Mouse (Mus musculus) spleen, postnatal 4 days (tissue): Measurements from ENCODE around the gene Acads.
"Not testable (repeated sequence)": the region's sequence is repeated elsewhere in the genome, so short reads cannot be mapped to it uniquely, and the experiment has no call there.

ENCODE experiments used
- DNase-seq, 2 experiments: peaks; one replicate each; pipeline ENCODE4 v3.0.0; 2022; ENCODE audit warnings: low spot score in 2 of 2

The Acads gene

DNA sequence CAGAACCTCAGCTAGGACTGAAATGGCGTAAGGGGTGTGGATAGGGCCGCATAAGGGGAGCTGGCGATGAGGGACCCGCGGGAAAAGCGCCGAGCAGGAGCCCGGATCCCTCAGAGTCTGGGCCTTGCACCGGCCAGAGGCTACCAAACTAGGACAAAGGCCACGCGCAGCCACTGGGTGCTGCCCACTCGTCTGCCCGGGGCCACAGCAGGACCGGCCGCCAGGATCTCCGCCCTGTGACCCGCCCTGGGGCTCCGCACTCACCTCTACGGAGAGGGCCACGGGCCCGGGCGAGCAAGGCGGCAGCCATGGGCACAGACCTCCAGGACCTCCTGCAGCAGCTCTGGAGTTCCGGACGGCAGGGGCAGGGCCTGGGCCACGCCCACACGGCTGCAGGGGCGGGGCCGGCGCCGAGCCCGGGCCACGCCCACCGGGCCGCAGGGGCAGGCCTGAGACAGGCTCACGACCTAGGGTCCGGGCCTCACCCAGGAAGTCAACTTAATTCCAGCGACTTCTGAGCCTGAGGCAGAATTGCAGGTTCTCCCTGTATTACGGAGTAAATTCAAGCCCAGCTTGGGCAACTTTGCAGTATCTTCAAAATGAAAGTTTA, at the start of gene Acads:
Acads (minus strand) TSS at position 386 of the 610 bp plus-strand sequence.
- DNase-seq: peak; percentile 89 to 93

DNA sequence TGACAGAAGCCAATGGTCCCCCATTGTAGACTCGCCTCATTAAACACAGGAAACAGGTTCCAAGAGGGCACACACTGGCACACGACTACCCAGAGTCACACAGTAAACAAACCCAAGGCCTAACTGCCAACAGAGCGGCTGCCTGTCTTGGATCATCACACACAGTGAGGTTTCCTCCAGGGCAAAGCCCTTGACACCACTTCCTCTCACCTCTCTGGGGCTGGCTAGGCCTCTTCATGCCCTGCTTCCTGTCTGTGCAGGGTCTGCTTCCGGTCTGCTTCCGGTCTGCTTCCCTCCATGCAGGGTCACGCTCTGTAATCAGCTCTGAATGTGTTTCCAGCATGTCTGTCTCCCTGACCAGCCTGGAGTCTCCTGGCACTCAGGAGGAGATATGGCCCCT, 48.2 kb upstream of the Acads start:
- peak; percentile 61 to 79 for DNase-seq

DNA sequence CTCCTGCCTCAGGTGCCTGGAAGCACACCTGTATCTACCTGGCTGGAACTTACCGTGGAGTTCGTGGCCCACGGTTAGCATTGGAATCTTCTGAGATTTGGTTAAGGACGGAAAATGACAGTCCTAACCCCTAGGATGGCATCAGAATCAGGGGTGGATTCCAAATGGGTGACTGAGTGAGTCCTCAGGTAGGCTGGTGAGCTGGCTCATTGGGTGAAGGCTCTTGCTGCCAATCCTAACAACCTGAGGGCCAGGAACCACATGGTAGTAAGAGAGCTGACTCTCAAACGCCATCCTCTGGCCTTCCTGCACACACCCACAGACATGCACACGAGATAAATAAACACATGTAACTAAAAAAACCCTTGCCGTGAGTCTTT, 47.7 kb upstream of the Acads start:
- DNase-seq: no peak

DNA sequence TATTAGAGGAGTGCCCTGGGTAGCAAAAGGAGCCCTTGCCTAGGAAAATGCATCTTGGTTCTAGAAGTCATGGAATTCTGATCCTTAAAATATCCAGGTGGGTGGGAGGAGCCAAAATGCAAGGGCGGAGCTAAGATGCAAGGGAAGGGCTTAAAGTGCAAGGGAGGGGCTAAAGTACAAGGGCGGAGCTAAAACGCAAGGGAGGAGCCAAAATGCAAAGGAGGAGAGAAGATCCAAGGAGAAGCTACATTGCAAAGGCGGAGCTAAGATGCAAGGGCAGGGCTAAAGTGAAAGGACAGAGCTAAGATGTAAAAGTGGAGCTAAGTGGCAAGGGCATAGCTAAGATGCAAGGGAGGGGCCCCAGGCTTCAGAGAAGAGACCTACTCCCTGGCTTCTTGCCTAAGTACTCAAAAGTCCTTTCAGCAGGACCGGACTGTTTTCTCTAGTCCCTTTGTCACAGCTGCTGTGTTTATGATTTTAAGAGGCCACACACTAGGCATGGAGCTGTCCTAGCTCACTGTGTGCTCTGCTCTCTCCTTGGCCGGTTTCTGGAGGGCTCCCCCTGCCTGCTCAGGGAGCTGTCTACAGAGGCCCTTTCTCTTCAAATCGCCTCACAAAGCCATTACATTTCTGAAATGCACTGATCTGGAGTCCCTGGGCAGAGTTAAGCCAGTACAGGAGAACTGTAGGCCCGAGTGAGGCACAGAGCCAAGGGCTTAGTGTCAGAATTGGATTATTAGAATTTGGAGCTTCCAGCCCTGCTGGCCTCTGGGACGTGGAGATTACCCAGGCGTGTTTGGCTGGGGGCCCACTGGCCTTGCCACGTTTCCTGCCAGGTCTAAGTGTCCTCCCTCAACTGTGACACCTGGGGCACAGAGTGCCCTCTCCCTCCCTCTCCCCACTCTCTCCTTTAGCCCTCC, 47.0 kb upstream of the Acads start:
- peak in 1 of 2 experiments; percentile 41 for DNase-seq

DNA sequence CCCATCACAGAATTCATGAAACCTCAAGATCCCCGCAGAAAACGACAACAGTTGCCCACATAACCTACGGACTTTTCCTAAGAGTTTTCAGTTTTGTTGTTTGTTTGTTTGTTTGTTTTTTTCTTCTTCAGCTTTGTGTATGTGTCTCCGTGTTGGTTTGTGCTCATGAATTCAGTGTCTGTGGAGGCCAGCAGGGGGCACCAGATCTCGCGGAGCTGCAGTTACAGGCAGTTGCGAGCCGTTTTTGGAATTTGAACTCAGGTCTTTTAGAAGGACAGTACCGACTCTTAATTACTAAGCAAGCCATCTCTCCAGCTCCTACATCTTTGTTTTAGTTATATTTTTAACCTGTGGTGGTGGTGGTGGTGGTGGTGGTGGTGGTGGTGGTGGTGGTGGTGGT, 46.2 kb upstream of the Acads start:
- no peak for DNase-seq

DNA sequence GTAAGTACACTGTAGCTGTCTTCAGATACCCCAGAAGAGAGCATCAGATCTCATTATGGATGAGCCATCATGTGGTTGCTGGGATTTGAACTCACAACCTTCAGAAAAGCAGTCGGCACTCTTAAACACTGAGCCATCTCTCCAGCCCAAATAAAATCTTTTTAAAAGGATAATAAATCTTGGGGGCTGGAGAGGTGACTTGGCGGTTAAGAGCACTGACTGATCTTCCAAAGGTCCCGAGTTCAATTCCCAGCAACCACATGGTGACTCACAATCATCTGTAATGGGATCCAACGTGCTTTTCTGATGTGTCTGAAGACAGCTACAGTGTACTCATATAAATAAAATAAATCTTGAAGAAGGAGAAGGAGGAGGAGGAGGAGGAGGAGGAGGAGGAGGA, 45.3 kb upstream of the Acads start:
- not testable (repeated sequence) for DNase-seq

DNA sequence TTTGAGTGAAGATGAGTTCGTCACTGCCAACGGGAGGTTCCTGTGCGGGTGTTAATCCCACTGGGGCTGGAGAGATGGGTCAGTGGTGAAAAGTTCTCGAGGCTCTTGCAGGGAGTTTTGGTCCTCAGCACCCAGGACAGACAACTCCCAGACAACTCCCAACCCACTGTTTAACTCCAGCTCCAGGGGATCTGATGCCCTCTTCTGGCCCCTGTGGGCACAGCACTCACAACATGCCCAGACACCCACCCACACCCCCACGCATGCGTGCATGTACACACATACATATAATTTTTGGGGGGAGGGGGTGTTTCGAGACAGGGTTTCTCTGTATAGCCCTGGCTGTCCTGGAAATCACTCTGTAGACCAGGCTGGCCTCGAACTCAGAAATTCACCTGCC, 44.4 kb upstream of the Acads start:
- peak; percentile 62 to 80 for DNase-seq

DNA sequence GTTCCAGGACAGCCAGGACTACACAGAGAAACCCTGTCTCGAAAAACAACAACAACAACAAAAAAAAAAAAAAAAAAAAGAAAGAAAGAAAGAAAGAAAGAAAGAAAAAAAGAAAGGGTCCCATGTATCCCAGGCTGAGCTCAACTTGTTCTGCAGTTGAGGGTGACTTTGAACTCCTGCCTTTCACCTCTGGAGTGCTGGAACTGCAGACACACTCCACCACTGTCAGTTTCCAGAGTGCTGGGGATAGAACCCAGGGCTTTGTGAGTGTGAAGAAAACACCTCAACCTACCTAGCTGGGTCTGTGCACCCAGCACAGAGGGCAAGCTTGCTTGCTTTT, 42.8 kb upstream of the Acads start:
- not testable (repeated sequence) for DNase-seq

DNA sequence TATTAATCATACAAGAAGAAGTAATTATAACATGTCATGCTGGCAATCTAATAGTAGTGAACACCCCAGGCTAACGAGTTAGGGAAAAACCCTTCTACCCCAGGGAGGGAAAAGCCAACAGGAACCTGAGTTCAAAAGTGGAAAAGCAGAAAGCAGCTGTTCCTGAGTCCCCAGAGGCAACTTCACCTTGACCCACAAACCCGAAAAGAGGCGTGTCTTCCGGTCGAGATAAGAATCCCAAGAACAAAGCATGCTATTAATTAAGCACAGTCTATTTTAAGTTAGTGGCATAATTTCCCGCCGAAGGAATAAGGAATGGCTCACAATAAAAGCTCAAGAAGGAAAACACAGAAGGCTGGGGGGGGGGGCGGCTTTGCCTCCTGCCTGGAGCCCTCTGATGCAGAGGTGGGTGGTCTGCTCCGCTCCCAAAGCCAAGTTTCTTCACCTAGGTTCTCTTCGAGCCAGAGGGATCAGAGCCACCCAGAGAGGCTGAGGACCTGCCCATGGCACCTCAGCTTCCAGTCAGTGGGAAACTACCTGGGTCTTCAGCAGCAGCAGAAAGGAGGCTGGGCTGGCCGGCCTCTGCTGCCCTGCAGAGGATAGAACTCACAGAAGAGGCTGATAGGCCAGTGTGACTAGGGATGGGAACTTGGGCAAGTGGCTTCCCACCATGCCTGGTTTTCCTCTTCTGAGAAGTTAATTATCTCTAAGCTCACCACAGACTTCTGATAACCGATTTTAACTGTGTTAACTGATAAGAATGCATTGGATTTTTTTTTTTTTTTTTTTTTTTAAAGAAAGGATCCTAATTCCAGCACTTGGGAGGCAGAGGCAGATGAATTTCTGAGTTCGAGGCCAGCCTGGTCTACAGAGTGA, 42.2 kb upstream of the Acads start:
- no peak for DNase-seq

DNA sequence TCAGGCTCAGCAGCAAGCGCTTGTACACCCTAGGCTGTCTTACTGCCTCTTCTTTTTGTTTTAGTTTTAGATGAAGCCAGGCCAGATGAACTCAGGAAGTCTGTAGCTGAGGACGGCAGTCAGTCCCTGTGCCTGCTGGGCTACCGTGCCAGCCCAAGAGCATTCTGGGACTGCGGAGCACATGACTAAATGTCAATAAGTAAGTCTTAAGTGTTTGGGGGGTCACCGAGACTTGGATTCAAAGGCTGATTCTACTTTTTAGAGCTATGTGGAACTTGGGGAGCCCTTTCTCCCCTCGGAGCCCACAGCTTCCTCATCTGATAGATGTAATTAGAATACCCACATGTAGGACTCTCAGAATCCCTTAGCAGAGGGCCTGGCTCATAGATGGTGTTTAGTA, 41.5 kb upstream of the Acads start:
- no peak for DNase-seq

DNA sequence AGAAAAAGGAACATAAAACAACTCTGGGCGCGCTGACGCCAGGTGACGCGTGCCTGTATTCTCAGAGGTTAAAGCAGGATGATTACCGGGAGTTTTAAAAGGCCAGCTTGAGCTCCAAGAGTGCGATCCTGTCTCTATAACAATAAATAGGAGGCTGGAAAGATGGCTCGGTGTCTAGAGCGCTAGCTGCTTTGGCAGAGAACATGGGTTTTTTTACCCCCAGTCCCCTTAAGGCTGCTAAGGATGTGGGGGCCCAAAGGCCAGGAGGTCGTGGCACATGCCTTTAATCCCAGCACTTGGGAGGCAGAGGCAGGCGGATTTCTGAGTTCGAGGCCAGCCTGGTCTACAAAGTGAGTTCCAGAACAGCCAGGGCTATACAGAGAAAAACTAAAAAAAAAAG, 40.0 kb upstream of the Acads start:
- DNase-seq: no peak

DNA sequence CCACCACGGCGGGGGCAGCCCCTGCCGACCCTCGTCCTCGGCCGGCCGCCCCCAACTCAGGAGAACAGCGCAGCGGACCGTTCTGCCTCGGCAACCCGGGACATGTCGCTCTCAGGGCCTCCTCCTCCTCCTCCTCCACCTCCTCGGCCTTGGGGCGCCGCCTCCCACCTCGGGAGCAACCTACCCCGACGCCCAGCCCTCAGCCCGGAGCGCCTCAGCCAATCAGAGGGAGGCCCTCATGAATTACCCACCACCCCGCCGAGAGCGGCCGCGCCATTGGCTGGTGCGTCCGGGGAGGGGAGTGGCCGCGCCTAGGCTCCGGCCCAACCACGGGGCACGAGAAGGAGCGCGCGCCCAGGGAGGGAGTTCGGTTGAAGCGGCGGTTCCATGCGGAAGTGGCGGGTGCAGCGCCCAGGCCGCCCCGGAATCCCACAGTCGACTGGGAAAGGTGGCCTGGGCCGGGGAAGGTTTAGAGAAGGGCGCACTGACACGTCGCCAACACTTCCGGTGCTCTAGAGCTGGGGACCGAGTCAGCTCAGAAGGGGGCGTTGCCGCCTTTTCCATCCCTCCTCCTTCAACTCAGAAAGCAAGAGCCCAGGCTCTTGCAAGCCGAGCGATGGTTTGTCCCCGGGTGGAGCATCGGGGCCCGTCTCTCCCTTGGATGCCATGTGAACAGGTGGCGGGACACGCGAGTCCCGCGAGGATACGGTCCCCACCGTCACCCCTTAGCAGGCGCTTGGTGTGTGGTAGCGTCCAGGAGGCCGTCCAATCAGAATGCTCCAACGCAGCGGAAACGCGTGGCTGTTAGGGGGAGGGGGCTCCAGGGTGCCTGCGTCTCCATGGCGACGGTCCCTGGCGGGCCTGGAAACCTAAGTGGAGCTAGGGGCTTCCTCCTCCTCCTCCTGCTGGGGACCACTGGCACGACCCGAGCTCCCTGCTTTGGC, 39.2 kb upstream of the Acads start, which contains the start of gene Mlec:
Mlec (minus strand) TSS at position 140 of the 944 bp plus-strand sequence.
- DNase-seq: peak; percentile 99

DNA sequence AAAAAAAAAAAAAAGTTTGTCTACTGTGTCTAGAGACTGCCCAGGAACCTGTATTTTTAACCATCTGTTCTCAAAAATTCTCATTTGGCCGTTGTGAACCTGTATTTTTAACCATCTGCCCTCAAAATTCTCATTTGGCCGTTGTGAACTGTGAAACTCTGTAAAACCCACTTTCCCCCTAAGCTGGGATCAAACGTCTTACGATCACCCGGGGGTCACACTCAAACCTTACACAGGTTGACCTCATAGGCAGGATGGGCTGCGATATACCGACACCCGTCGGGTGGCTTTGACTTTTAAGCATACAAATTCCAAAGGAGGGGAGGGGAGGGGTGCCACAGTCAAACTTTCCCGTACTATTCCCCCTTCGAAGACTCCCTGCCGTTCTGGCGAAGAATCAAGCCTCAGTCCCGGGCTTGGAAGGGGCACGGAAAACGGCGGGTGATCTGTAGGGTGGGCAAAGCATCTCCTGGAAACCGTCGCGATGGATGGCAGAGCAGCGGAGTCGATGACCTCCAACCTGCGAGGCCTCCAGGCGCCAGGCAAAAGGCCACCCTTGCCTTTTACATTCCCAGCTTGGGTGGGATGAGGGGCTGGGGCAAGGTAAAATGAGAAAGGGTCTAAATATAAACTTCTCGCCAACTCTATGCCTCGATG, 37.9 kb upstream of the Acads start:
- peak in 1 of 2 experiments; percentile 71 for DNase-seq

DNA sequence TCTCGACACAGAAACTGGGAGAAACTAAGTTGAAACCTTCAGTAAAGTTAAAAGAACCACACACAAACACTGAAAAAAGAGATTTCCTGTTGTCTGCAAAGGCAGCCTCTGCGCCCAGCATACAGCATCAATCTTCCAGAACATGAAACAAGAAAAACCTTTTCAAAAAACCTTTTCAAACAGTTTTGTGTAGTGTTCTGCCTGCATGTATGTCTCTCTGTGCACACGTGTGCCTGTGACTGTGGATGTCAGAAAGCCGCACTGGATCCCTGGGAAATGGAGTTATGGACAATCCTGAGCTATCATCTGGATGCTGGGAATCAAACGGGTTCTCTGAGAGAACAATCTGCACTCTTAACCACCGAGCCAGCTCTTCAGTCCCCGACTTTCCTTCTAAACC, 37.3 kb upstream of the Acads start:
- no peak for DNase-seq

DNA sequence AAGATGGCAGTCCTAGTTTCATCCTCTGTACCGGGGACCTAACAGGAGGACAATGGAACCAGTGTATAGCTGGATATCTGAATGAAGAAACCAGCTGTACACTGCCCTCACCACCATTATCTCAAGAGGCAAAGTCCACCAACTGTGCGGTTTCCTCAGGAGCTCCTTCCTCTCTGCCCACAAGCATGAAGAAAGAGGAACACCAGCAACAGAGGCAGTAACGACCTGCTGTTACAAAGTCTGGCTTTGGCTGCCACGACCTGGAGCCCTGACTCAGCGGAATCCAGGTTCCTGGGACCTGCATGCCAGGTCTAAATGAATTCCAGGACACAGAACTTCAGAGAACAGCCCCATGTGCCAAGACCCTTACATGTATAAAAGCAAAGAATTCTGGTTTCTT, 36.7 kb upstream of the Acads start:
- DNase-seq: peak; percentile 40 to 76

DNA sequence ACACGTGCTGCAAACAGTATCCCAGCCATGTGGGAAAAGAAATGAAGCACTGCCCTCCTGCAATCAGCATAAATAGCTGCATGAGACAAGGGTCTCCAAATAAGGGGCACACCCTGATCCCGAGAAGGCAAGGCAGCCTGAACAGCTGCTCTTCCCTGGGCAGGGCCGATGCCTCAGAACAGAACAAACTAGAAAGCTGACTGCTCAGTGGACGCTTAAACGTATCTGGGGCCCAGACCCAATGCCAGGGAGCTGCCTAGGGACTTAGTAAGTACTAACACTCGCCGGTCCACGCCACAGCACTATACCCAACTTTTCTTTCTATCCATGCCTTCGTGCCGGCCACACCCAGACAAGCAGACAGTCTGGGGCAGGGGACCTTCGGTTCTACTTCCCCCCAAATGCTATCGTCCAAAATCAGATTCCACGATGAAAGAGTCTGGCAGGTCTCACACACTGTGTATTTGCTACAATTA, 36.0 kb upstream of the Acads start:
- DNase-seq: no peak

DNA sequence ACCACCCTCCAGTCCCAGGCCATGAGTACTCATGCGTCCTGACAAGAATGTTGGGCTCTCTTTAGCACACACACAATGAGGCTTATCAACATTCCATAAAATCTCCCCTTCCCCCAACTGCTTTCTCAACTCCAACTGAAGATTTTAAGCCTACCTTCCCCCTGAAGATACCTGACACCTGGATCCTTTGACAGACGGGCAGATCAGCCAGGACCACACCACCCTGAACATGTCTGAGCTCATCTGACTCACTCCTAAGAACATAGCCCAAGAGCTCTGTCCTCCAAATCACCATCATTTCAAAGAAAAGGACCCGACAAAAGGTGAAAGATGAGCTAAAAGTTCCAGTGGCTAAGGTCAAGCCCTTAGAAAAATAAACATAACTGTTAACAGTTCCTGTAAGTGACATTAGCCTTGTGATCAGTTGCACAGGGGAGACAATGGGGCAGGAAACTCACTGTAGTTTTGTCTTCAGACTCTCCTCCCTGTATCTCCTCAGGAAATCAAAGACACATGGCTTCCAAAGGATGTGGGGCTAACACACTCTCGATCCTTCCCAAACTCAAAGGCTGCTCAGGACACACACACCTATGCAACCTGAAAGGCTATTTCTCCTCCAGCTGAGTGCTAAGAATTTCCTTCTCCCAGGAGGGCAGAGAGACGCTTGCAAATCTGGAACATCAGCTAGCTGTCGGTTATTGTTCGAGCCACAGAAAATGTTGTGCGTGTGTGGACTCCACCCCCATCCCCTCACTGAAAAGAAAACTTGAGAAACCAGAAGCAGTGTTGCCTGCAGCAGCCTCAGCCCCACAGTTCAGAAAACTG, 33.2 kb upstream of the Acads start:
- DNase-seq: no peak

DNA sequence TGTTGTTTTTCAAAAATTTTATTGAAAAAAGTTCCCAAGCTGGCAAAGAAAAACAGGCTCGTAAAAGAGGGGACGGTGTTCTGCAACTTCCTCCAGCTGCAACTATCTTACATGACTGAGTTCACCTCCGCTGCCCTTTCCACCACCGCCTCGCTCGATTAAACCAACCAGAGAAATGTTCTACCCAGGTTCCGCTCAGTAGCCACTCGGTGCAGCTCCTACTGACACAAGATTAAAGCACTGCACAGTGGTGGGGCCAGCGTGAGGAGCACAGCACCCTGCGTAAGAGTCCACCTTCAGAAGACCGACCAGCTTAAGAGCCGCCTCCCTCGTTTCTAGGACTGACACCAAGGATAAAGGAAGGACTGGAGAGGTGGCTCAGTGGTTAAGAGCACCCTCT, 32.3 kb upstream of the Acads start:
- no peak for DNase-seq

DNA sequence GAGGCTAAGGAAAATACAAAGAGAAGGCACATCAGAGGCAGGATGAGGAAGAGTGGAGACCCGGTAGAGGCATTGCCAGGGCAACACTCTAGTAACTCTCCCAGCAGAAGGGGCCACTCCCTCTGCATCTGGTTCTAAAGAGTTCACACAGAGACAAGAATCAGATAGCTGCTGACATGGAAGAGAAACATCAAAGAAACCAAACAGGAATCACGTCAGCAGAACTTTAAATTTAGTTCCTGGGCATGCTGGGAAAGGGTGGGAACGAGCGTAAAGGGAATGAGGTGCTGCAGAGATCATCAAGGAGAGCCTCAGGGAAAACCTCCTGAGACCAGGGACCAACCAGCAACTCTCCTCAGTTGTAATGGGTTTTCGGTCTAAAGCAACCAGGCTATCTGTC, 31.8 kb upstream of the Acads start:
- no peak for DNase-seq
